Mouse (Mus musculus): Measurements from ENCODE around the gene Ehbp1. TPM values are rescaled to one million over a fixed set of nuclear protein-coding genes. Genes with fewer than 3 reads are reported as not detected.

The Ehbp1 gene
- total and polyA plus RNA-seq, 2 experiments from 2014 or later: 12.0 to 45.6 TPM

- peak overlapping the region; percentile 65 for H3K4me2 ChIP-seq (ENCODE audit: low read depth)
- ATAC-seq (no peak), DNase-seq (peak; percentile 59)
- no peaks in the 10 kb centered on the region for H3K9me3 ChIP-seq (ENCODE audit: low read length)
- peaks cover 13% of the 10 kb centered on the region for H3K27me3 ChIP-seq (ENCODE audit: insufficient read depth, low read length)
- H3K4me1 ChIP-seq (ENCODE audit: insufficient read depth): no peaks in the 10 kb centered on the region
- no peaks in the 10 kb centered on the region for H3K36me3 ChIP-seq (ENCODE audit: insufficient read depth)
- H3K9ac ChIP-seq: peak overlapping the region; percentile 42
- peak overlapping the region; percentile 45 for H3K4me3 ChIP-seq (ENCODE audit: low read depth, low read length)
- no peak for TF ChIP-seq CTCF (IDR thresholded peaks at IDR 0.05; ENCODE audit: low read depth)
- 0 out of 2 replicates have a peak overlapping the region, but pooled peaks have one; percentile 16 for H3K27ac ChIP-seq (ENCODE audit: low read depth, low read length)
- WGBS: 12% methylated on average over 31 of the region's 31 CpGs
These were observed 342.4 kb downstream of the Ehbp1 start for GRCm38 (mm10) chr11:21999396-22000315.

GRCm38 (mm10) chr11:21998141-21999047, 343.7 kb downstream of the Ehbp1 start:
- peak overlapping the region; percentile 65 for H3K4me2 ChIP-seq (ENCODE audit: low read depth)
- H3K9ac ChIP-seq: no peak overlapping the region
- 14% methylated on average over 32 of the region's 32 CpGs for WGBS
- TF ChIP-seq CTCF (IDR thresholded peaks at IDR 0.05; ENCODE audit: low read depth): peak; percentile 28; the same call in 1 of the 2 replicates
- H3K9me3 ChIP-seq (ENCODE audit: low read length): no peaks in the 10 kb centered on the region
- DNase-seq (peak; percentile 40), ATAC-seq (no peak)
- H3K27ac ChIP-seq (ENCODE audit: low read depth, low read length): peak overlapping the region; percentile 21; the same call in 1 of the 2 replicates
- H3K4me1 ChIP-seq (ENCODE audit: insufficient read depth): no peaks in the 10 kb centered on the region
- peak overlapping the region; percentile 13 for H3K4me3 ChIP-seq (ENCODE audit: low read depth, low read length)
- no peaks in the 10 kb centered on the region for H3K36me3 ChIP-seq (ENCODE audit: insufficient read depth)
- peaks cover 7% of the 10 kb centered on the region for H3K27me3 ChIP-seq (ENCODE audit: insufficient read depth, low read length)

GRCm38 (mm10) chr11:21997561-21998140, 344.4 kb downstream of the Ehbp1 start:
- H3K27ac ChIP-seq (ENCODE audit: low read depth, low read length): peak overlapping the region; percentile 54; the same call in 1 of the 2 replicates

GRCm38 (mm10) chr11:21996661-21997560, 345.2 kb downstream of the Ehbp1 start:
- Histone ChIP-seq H3K27ac (ENCODE audit: low read depth, low read length) (peak overlapping the region; percentile 54), H3K36me3 (ENCODE audit: insufficient read depth) (no peaks in the 10 kb centered on the region), H3K9me3 (ENCODE audit: low read length) (no peaks in the 10 kb centered on the region), H3K4me2 (ENCODE audit: low read depth) (peak overlapping the region; percentile 65), H3K9ac (peak overlapping the region; percentile 50), H3K4me3 (ENCODE audit: low read depth, low read length) (peak overlapping the region; percentile 31), H3K4me1 (ENCODE audit: insufficient read depth) (no peaks in the 10 kb centered on the region), H3K27me3 (ENCODE audit: insufficient read depth, low read length) (peaks cover 7% of the 10 kb centered on the region)
- peak; percentile 56 for ATAC-seq
- WGBS: 2% methylated on average over 63 of the region's 63 CpGs
- no peak for TF ChIP-seq CTCF (IDR thresholded peaks at IDR 0.05; ENCODE audit: low read depth)
- DNase-seq: peak; percentile 76

More at GRCm38 (mm10) chr11:21997561-21998140, 344.4 kb downstream of the Ehbp1 start:
- 7% methylated on average over 20 of the region's 20 CpGs for WGBS
- Histone ChIP-seq H3K27me3 (ENCODE audit: insufficient read depth, low read length) (peaks cover 7% of the 10 kb centered on the region), H3K36me3 (ENCODE audit: insufficient read depth) (no peaks in the 10 kb centered on the region), H3K9me3 (ENCODE audit: low read length) (no peaks in the 10 kb centered on the region), H3K4me1 (ENCODE audit: insufficient read depth) (no peaks in the 10 kb centered on the region), H3K4me3 (ENCODE audit: low read depth, low read length) (peak overlapping the region; percentile 31), H3K9ac (peak overlapping the region; percentile 22; the same call in 1 of the 2 replicates), H3K4me2 (ENCODE audit: low read depth) (peak overlapping the region; percentile 65)
- TF ChIP-seq CTCF (IDR thresholded peaks at IDR 0.05; ENCODE audit: low read depth): no peak
- no peak for DNase-seq
- no peak for ATAC-seq

- Histone ChIP-seq H3K4me2 (ENCODE audit: low read depth) (peak overlapping the region; percentile 65), H3K4me1 (ENCODE audit: insufficient read depth) (no peaks in the 10 kb centered on the region), H3K9ac (peak overlapping the region; percentile 50), H3K4me3 (ENCODE audit: low read depth, low read length) (peak overlapping the region; percentile 31), H3K36me3 (ENCODE audit: insufficient read depth) (no peaks in the 10 kb centered on the region), H3K9me3 (ENCODE audit: low read length) (no peaks in the 10 kb centered on the region), H3K27ac (ENCODE audit: low read depth, low read length) (peak overlapping the region; percentile 15; the same call in 1 of the 2 replicates), H3K27me3 (ENCODE audit: insufficient read depth, low read length) (peaks cover 9% of the 10 kb centered on the region)
- DNase-seq (no peak), ATAC-seq (no peak)
- TF ChIP-seq CTCF (IDR thresholded peaks at IDR 0.05; ENCODE audit: low read depth): no peak
- 16% methylated on average over 13 of the region's 13 CpGs for WGBS
These were observed 345.8 kb downstream of the Ehbp1 start for GRCm38 (mm10) chr11:21996325-21996647.

All from forebrain, postnatal 0 days (tissue).